Mouse (Mus musculus): ENCODE measurements at regions not wholly inside any gene's neighbourhood (a gene's known extent, or its start where the extent isn't known, plus 50 kb on each side); places are given as distances from the start of the nearest gene placed in this dataset.

GRCm38 (mm10) chr12:11562891-11563290 is 107.0 kb downstream of the Rad51ap2 start:
- TF ChIP-seq EP300 (IDR thresholded peaks at IDR 0.05): no peak
- no peak for TF ChIP-seq CTCF (IDR thresholded peaks at IDR 0.05)

All from lung, postnatal 0 days (tissue).